Mouse (Mus musculus) liver, adult 2 months (tissue): Measurements from ENCODE around the gene Ipcef1. TPM values are rescaled to one million over a fixed set of nuclear protein-coding genes. Genes with fewer than 3 reads are reported as not detected.
A peak's percentile ranks its signal among the peaks of the same experiment; 100 is the strongest.

ENCODE experiments used
- DNase-seq: peaks from one replicate; pipeline ENCODE4 v3.0.0-alpha.2; 2011; ENCODE audit warnings: low read depth, low spot score; ENCODE audit errors: extremely low read depth
- H3K27ac ChIP-seq: fragments of 200-500 bp; replicated peaks from 2 replicates; pipeline ENCODE4 v1.5.1; 2012; ENCODE audit warnings: low read depth, mild to moderate bottlenecking, control low read depth, inconsistent platforms, low read length; ENCODE audit not compliant: insufficient read depth
- H3K27me3 ChIP-seq: fragments of 200-500 bp; 2 replicates; pipeline ENCODE4 v1.6.1; 2012; ENCODE audit warnings: mild to moderate bottlenecking, moderate library complexity, low read length, inconsistent platforms; ENCODE audit not compliant: control insufficient read depth, insufficient read depth
- H3K36me3 ChIP-seq: fragments of 200-500 bp; 2 replicates; pipeline ENCODE4 v1.6.1; 2012; ENCODE audit warnings: low read length, inconsistent platforms; ENCODE audit not compliant: control insufficient read depth, insufficient read depth
- H3K4me1 ChIP-seq: fragments of 200-500 bp; 2 replicates; pipeline ENCODE4 v1.6.1; 2011; ENCODE audit warnings: low read length; ENCODE audit not compliant: control insufficient read depth, insufficient read depth
- H3K4me3 ChIP-seq: fragments of 200-500 bp; 2 replicates; pipeline ENCODE4 v1.5.1; 2011; ENCODE audit warnings: low read depth, mild to moderate bottlenecking, control low read depth, low read length, moderate library complexity; ENCODE audit not compliant: insufficient read depth
- H3K79me2 ChIP-seq: fragments of 200-500 bp; 2 replicates; pipeline ENCODE4 v1.6.1; 2012; ENCODE audit warnings: inconsistent platforms, mild to moderate bottlenecking, low read length, moderate library complexity; ENCODE audit not compliant: control insufficient read depth, insufficient read depth
- H3K9ac ChIP-seq: fragments of 200-500 bp; 2 replicates; pipeline ENCODE4 v1.6.1; 2012; ENCODE audit warnings: low read depth, mild to moderate bottlenecking, control low read depth, inconsistent platforms, low read length
- CTCF ChIP-seq: fragments of 200-500 bp; IDR thresholded peaks from 2 replicates; pipeline ENCODE4 v1.5.1; 2011; ENCODE audit warnings: low read depth, low read length, control low read depth
- POLR2A ChIP-seq: fragments of 200-500 bp; IDR thresholded peaks from 2 replicates; pipeline ENCODE4 v1.6.1; 2011; ENCODE audit warnings: low read length, control low read depth; ENCODE audit not compliant: insufficient read depth; ENCODE audit errors: extremely low read depth
- WGBS: fragments of 180-500 bp; shearing (Covaris S2); methylation state at CpG from one replicate; pipeline ENCODE4 v1.1.7; 2018; 5-methylcytosine and 5-hydroxymethylcytosine counted together
- polyA plus RNA-seq: library from polyadenylated mRNA; depleted of rRNA; stranded (reverse); fragments of >200 nt; gene quantifications from 2 replicates; pipeline ENCODE4 v1.2.3, GENCODE M21; 2012
- total RNA-seq: library from RNA; depleted of rRNA; stranded (reverse); fragments of >200 nt; gene quantifications from 2 replicates; pipeline ENCODE4 v1.2.3, GENCODE M21; 2014

Gene Ipcef1
- total and polyA plus RNA-seq, 2 experiments, result 0.04 to 0.18 TPM

- no peak overlapping the region for H3K9ac ChIP-seq
- no peak overlapping the region for H3K27ac ChIP-seq
- no peak for TF ChIP-seq CTCF
- H3K27me3 ChIP-seq, result no peaks in the 10 kb centered on the region
- WGBS, result 87% methylated on average over 2 of the region's 2 CpGs
- H3K4me1 ChIP-seq, result no peaks in the 10 kb centered on the region
- H3K36me3 ChIP-seq, result no peaks in the 10 kb centered on the region
- no peak overlapping the region for H3K4me3 ChIP-seq
- no peaks in the 10 kb centered on the region for H3K79me2 ChIP-seq
- no peak for DNase-seq
Measured at GRCm38 (mm10) chr10:7074231-7074630, 22.0 kb upstream of the Ipcef1 start.

- H3K27me3 ChIP-seq, result no peaks in the 10 kb centered on the region
- no peak overlapping the region for H3K9ac ChIP-seq
- TF ChIP-seq CTCF, result no peak
- no peak for TF ChIP-seq POLR2A
- no peaks in the 10 kb centered on the region for H3K4me1 ChIP-seq
- WGBS, result 83% methylated on average over 5 of the region's 5 CpGs
- no peaks in the 10 kb centered on the region for H3K79me2 ChIP-seq
- DNase-seq, result no peak
- no peaks in the 10 kb centered on the region for H3K36me3 ChIP-seq
- H3K4me3 ChIP-seq, result no peak overlapping the region
- H3K27ac ChIP-seq, result no peak overlapping the region
Measured at GRCm38 (mm10) chr10:7070924-7071323, 18.6 kb upstream of the Ipcef1 start.

DNA sequence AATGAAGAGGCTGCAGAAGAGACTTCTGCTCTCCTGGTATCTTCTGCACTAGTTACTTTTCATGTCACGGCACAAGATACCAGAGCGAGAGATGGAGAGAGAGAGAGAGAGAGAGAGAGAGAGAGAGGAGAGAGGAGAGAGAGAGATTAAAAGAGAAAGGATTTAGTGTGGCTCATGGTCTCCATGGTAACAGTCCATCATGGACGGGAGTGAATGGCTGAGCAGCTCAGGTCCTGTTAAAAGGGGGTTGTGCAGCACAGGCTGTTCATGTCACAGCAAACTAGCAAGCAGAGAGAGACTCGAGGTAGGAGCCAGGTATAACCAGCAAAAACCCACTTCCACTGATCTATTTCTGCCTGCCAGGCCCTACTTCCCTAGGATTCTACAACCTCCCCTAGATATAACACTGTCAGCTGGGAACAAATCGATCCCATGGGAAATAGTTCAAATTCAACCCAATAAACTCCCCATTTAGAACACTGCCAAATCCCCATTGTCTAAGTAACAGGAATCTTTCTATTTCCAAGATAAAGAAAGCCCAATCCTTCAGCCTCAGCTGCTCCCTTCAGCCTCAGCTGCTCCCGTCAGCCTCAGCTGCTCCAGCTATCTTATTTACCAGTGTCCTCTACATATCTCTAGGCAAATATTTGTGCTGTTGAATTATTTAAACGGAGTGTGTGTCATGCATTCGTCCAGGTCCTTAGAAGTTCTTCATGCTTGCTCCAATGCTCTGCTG, 18.0 kb upstream of the Ipcef1 start:
- Histone ChIP-seq H3K27ac (no peak overlapping the region), H3K27me3 (no peaks in the 10 kb centered on the region), H3K4me3 (no peak overlapping the region), H3K9ac (no peak overlapping the region), H3K4me1 (no peaks in the 10 kb centered on the region), H3K79me2 (no peaks in the 10 kb centered on the region), H3K36me3 (no peaks in the 10 kb centered on the region)
- TF ChIP-seq CTCF (no peak), POLR2A (no peak)
- no peak for DNase-seq
- 59% methylated on average over 8 of the region's 8 CpGs for WGBS

DNA sequence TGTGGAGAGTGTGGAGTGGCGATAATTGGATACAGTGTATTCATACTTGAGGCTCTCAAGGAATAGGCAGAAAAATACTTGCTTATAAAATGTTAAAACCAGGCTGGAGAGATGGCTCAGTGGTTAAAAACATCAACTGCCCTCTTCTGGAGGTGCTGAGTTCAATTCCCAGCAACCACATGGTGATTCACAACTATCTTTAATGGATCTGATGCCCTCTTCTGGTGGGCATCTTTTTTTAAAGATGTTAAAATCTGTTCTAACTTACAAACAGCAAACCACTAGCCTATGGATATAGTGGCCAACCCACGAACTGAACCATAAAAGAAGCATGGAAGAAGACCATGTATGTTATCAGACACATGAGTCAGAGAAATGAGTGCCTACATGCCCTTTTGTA, 16.8 kb upstream of the Ipcef1 start:
- H3K27ac ChIP-seq, result no peak overlapping the region
- no peak overlapping the region for H3K4me3 ChIP-seq
- DNase-seq, result no peak
- H3K4me1 ChIP-seq, result no peaks in the 10 kb centered on the region
- no peak for TF ChIP-seq POLR2A
- TF ChIP-seq CTCF, result no peak
- WGBS, result 88% methylated on average over 2 of the region's 2 CpGs
- no peaks in the 10 kb centered on the region for H3K27me3 ChIP-seq
- no peaks in the 10 kb centered on the region for H3K36me3 ChIP-seq
- H3K79me2 ChIP-seq, result no peaks in the 10 kb centered on the region
- H3K9ac ChIP-seq, result no peak overlapping the region

DNA sequence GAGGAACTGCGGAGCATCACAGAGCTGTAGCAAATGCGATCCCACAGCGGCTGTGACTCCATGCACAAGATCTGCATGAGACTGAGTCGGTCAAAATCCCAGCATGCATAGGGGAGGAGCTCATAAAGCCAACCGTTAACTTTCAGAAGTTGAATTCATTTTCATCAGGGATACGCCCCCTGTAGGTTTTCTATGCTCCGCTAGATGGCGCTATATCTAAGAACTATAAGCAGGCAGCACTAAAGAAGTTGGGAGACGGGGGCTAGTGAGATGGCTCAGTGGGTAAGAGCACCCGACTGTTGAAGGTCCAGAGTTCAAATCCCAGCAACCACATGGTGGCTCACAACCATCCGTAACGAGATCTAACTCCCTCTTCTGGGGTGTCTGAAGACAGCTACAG, 16.3 kb upstream of the Ipcef1 start:
- Histone ChIP-seq H3K27ac (no peak overlapping the region), H3K79me2 (no peaks in the 10 kb centered on the region), H3K4me1 (no peaks in the 10 kb centered on the region), H3K4me3 (no peak overlapping the region), H3K36me3 (no peaks in the 10 kb centered on the region), H3K9ac (no peak overlapping the region), H3K27me3 (no peaks in the 10 kb centered on the region)
- 62% methylated on average over 12 of the region's 12 CpGs for WGBS
- peak; percentile 38 for DNase-seq
- no peak for TF ChIP-seq CTCF
- no peak for TF ChIP-seq POLR2A

- Histone ChIP-seq H3K9ac (no peak overlapping the region), H3K4me1 (no peaks in the 10 kb centered on the region), H3K27ac (no peak overlapping the region), H3K79me2 (no peaks in the 10 kb centered on the region), H3K4me3 (no peak overlapping the region), H3K36me3 (no peaks in the 10 kb centered on the region), H3K27me3 (no peaks in the 10 kb centered on the region)
- TF ChIP-seq CTCF (no peak), POLR2A (no peak)
- DNase-seq, result peak; percentile 17
- WGBS, result 82% methylated on average over 9 of the region's 9 CpGs
Measured at GRCm38 (mm10) chr10:7063752-7064457, 11.6 kb upstream of the Ipcef1 start.
